Mouse (Mus musculus) thymus, postnatal 36 days (tissue): Measurements from ENCODE around the gene 0610040J01Rik.
A peak's percentile ranks its signal among the peaks of the same experiment; 100 is the strongest.

Experiments
- DNase-seq, 2 experiments: peaks; one replicate each; pipeline ENCODE4 v3.0.0; 2022; ENCODE audit warnings: mixed read lengths in 2 of 2

Gene 0610040J01Rik

DNA sequence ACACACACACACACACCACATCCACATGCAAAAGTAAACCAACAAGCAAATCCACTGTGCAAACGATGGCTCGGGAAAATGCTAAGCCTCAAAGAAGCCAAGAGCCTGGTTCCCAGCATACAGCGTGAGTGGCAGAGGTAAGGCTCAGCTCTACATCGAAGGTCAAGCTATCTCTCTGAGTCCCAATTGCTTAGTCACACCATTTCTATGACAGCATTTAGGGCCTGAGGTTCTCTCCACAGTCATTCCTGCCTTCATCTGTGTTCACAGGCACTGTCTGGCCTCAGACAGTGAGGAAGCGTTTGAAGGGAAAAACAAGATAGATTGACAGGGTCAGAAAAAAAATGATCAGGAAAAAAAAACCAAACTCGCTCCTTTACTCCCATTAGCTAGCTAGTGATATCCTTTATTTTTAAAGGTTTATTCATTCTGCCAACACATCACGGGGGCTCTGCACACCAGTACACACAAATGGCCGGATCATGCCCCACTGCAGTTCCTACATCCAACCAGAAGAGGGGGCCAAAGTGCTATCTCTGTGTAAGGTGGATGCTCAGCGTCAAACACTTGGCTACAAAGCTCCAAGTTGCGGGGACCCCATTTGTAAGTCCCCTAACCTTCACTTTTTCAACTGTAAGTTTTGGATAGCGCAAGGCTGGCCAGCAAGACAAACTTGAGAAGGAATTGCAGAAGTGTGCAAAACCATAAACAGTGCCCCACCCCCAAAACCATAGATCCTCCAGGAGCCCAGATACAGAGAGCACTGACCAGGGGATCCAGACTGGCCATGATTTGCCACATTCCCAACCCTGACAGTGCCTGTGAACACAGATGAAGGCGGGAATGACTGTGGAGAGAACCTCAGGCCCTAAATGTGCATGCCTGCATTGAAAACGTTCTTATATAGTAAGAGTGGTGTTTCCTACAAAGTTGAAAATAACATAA lies 94.3 kb downstream of the 0610040J01Rik start:
- DNase-seq, result peak; percentile 60 to 72

DNA sequence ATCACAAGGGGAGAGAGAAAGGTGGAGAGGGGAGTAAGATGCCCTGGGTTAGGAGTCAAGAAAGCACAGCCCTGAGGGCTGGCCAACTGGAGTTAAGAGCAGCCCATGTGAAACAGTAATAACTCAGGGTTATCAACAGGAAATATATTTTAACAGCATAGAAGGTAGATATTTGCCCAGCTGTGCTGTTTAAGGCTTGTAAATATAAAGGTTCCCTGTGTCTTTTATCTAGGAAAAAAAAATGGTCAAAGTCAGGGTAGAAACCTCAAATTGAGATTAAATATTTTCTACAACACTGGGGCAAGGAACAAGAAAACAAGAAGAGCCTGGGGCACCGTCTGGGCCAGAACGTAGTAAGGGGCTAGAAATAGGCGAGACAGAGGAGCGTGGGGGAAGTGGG lies 95.3 kb downstream of the 0610040J01Rik start:
- no peak for DNase-seq

DNA sequence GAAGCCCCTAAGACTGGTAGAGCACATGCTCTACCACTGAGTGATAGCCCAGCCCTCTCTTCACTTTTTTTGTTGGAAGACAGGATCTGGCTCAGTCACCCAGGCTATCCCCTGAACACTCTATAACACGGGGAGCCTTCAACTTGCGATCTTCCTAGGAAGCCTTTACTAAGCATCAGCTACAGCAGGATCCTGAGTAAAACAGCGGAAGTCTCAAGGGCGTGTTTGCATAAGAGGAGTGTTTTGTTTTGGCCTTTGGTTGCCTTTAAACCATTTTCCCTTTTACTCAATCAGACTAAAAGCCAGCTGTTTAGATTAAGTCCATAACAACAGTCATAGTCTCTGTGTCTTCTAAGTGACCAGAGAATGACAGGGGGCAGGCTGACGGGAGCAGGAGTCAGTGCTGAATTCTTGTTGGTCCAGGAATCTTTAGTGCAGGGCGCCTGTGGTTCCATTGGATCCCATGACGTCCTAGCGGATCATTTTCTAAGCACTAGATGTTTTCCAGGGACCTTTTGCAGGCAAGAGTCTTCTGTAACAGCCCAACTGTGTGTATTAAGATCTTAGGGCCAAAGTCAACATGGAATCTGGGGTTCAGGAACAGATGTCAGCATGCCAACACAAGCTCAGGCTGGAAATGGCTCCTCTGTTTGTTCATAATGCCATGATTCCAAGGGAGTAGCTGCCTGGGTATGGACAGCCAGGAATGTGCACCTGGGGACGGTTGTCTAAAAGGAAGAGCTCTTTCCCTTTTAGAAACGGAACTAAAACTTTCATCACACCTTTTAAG lies 98.2 kb downstream of the 0610040J01Rik start:
- DNase-seq, result no peak

DNA sequence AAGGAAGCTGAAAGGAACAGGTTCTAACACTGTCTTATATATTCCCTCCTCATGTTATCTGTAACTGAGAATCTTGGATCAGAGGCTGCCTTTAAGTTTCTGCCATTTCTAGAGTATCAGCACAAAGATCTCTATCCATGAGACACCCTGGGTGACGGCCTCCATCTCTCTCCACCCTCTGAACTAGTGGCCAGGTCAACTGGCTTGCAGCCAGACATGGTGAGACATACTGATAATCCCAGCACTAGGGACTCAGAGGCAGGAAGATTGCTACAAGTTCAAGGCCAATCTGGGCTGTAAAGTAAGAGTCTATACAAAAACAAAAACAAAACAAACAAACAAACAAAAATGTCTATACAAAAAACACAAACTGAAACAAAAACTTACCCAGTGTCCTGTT lies 102.7 kb downstream of the 0610040J01Rik start:
- DNase-seq, result no peak

DNA sequence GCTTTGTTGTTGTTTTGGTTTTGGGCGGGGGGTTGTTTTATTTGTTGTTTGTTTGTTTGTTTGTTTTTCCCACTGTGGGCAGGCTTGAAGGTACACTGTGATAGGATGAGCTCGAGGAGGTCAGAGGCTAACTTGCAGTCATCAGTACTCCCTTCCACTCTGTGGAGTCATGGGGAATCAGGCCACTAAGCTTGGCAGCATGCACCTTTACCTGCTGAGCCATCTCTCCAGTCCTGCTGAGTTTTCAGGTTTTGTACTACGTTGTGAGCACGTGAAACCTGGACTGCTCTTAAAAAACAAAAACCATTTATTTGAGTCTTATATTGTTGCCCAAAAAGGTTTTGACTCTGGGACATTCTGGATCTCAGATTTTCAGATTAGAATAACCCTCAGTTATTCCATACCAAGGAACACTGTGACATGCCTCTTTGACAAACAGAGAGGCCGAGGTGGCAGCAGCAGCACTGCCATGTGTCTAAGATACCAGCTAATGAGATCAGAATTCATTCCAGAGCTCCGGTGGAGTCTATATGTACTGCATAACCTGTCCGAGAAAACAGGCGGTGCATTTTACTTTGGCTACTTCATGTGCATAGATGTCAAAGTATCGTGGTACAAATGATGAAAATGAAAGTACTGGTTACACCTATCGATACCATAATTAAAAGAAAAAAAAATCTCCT lies 104.4 kb downstream of the 0610040J01Rik start:
- no peak for DNase-seq

DNA sequence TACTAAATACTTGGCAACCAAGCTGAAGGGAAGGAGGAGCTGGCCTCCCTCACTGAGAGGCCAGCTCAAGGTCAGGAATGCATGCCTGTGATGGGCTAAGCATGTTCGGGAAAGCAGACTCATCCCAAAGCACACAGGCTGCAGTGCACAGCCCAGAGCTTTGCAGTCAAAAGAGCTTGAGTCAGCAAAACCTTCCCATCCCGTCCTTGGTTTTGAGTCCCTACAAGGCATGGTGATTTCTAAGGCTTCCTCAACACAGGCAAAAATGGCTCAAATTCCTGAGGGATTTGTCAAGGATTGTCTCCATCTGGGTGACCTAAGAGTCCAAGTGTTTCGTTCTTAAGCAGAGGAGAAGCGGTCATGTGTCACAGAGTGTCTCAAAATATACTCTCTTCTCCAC lies 106.0 kb downstream of the 0610040J01Rik start:
- no peak for DNase-seq

DNA sequence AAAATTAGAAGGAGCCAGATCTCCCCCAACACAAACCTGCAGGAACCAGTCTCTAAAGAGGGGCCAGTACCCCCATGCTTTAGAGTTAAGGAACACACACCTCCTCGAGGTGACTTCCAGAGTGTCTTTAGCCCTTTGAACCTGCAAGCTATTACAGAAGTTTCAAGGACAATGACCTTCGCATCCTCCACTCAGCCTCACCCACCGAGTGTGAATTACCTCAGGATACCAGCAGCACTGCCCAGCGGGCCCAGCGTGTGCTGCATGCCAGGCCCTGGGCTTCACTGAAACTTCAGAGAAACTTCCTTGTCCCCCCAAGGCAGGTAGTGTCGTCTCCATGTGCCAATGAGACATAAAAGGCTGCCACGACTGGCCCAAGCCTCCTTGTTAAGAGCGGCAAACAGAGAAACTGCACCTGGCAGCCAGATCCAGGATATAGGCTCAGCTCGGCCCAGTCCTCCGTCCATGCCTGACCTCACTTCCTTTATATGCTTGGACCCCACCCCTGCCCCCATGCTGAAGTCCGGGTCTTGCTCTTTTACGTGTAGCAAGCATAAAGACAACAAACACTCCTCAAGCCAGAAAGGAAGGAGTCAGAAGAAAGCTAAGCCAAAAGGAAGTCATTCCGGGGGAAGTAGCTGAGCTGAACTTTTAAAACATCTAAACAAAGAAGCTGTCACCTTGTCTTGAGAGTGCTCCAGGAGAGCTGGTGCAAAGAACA lies 111.3 kb downstream of the 0610040J01Rik start:
- no peak for DNase-seq

DNA sequence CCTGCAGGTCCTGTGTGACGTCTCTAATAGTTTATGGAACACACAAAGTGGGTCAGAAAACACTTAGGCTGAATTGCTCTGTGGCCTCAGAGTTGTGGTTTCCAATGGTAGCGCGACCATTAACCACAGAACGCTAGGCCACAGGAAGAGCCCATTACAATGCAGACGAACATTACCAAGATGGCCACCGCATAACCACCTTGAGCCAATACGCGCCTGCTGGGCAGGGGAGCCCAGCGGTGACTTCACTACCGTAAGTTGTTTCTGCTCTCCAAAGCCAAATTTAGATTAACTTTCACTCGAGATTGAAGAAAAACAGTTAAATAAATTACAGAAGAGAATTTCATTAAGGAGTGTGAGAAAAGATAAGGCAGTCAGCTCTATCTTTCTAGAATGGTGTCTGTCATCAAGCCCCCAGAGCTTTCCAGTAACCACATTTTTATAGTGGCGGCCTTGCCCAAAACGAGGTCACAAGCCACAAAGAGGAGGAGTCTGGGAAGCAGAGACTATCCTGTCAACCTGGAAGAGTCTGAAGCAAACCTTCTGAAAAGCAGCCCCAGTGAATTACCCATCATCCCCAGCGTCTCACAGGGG lies 113.0 kb downstream of the 0610040J01Rik start:
- no peak for DNase-seq

DNA sequence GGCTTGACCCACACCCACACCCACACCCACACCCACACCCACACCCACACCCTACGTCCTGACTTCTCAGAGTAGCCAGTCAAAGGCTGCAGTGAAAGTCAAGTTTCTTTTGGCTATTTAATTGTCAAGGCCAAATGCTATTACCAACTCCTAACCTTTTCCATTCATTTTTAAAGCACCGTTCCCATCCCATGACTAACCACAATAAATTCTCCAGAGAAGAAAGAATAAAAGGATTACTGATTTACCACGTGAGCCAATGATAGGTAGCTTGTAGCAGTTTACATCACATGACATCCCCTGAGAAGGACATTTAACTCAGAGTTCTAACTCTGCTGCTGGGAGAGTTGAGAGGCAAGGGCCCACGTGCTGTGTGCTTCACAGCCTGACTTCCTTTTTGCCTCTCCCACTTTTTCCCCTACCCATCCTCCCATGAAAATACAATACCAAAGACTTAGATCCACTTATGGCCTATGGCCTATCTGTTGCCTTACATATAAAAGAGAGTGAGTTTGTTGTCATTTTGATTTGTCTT lies 118.7 kb downstream of the 0610040J01Rik start:
- DNase-seq, result no peak

DNA sequence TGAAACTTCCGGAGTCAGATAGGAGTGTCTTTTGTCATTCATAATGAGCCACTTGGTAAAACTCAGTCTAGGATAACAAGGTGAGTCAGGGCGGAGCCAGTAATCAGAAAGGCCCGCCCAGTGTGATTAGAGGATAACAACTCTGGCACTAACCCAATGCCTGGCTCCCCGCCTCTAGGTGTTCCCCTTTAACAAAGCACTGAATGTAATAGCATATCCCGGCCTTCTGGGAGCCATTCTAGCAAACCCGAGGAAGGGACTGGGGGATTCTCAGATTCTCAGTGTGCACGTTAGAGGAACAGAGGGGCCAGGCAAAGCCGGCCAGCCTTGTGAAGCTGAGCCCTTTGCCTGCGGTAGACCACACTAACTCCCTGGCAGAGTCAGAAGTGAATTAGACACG lies 120.7 kb downstream of the 0610040J01Rik start:
- no peak for DNase-seq

DNA sequence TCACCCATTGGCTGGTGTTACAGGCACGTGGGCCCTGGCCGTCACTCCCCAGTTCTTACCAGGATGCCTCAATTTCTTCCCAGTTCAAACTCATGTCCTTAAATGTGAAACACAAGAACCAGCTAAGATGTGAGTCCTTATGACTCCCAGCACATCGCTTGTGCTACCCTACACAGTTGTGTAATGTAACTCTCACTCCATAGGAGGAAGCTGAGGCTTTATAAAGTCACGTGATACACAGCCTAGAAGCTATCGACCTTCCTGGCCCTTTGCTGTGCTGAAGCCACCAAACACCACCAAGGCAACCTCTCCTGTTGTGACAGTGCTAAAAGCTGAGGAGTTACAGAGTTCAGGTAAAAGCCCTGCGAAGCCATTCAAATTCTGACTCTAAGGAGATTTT lies 123.4 kb downstream of the 0610040J01Rik start:
- DNase-seq, result no peak

DNA sequence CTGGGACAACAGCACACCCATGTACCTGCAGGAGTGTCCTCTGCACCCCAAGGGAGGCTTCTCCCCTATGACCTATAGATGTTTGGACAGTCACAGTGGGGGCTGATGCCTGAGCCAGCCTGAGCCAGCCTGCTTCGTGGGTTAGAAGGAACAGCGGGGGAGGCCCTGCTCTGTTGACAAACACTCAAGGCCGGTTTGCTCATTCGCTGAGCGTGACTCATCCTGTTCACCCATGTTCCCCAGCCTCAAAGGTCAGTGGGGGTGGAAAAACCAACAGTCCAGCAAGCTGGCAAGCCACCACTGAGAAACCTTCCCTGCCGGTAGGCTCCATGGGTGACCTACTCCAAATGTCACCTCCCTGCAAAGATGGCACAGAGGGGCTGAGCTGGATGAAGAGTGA lies 124.6 kb downstream of the 0610040J01Rik start:
- DNase-seq, result no peak

DNA sequence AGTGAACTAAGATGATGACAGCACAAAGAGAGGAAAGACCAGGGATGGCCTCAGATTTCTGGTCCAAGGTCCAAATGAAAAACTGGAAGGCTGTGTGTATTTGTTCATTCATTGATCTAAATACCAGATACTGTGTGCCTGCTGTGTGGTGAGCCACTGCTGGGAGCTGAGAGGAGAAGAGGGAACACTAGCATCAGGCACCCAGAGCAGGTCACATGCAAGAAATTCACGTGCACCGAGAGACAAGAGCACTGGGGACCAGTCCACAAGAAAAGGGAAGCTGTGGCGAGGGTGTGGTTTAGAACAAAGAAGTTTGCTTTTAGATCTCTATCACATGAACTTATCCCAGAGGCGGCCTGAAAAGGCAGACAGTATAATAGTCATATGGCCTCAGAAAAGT lies 126.4 kb downstream of the 0610040J01Rik start:
- DNase-seq, result no peak

DNA sequence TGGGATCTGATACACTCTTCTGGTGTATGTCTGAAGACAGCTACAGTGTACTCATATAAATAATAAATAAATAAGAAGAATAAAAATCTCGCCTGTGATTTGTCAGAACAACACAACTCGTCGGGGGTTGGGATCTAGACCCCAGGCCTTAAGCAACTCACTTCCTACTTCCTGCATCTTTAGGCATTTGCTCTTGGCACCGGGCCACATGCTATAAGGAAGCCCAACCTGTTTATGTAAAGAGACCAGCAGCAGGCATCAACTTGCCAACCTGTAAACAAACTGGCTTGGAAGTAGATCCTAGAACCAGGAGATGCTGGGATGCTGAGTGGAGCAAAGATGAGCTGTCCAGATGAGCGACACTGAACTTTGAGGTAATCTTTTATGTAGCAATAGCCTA lies 129.7 kb downstream of the 0610040J01Rik start:
- no peak for DNase-seq

DNA sequence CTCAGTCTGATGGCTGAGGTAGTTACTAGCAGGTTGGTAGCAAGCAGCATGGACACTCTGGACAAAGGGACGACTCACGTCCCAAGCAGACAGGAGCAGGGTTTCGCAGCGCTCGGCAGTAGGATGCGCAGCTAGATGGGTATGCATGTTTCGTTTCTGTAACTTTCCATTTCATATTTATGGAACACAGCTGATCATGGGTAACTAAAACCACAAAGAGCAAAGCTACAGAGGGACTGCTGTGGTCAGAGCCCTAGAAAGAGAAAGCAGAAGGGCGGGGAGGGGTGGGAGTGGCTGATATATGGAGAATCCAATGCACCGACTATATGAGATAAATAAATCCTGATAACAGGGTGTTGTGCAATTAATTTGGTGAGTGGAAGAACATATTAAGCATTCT lies 131.1 kb downstream of the 0610040J01Rik start:
- no peak for DNase-seq

DNA sequence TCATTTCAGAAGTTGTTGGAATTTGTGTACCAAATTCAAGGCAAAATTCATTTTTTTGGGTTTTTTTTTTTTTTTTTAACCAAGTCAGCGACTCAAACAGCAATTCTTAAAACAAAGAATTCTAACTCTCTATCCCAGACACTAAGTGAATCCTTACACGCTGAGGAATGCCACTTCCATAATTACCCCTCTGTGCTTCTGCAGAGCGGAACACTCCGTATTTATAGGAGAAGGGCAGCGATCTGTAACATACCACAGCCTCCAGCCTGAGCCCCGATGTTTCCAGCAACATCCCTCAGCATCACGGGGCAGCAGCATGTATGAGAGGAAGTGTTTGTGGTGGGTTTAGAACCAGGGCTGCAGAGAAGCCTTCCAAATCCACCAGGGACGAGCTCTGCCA lies 135.4 kb downstream of the 0610040J01Rik start:
- DNase-seq, result no peak

DNA sequence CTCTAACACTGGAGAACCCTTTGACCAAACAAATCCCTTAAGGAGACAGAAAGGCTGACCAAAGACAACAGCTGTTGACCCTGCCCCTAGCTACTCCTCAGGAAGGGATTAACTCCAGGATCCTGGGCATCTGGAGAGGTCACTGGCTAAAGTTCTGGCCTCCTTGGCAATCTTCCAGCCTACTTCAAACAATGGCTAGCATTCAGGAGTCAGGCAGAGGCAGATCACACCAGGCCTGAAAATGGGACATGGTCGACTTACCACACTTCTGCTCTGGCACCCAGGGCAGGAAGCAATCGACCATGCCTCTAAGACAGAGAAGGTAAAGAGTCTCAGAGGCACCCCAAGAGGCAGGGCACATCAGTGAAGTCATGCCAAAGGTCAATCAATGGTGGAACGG lies 137.0 kb downstream of the 0610040J01Rik start:
- DNase-seq, result no peak
